Mouse (Mus musculus) hindbrain, postnatal 0 days (tissue): ENCODE measurements at regions not wholly inside any gene's neighbourhood (a gene's known extent, or its start where the extent isn't known, plus 50 kb on each side); places are given as distances from the start of the nearest gene placed in this dataset.

Experiments
- ATAC-seq: fragments of 200-750 bp; cut with Nextera tagmentation; 2 replicates; pipeline ENCODE4 v1.8.0; 2017; ENCODE audit warnings: mild to moderate bottlenecking, moderate TSS enrichment, moderate library complexity
- DNase-seq: peaks from one replicate; pipeline ENCODE4 v3.0.0-alpha.2; 2015; ENCODE audit warnings: low spot score
- H3K27ac ChIP-seq: fragments of 300-500 bp; sonication (generic); 2 replicates; pipeline ENCODE4 v1.5.1; 2014; ENCODE audit warnings: mild to moderate bottlenecking
- H3K27me3 ChIP-seq: fragments of 300-500 bp; sonication (generic); 2 replicates; pipeline ENCODE4 v1.6.1; 2014; ENCODE audit warnings: low read length, mixed read lengths; ENCODE audit not compliant: insufficient read depth
- H3K36me3 ChIP-seq: fragments of 300-500 bp; sonication (generic); 2 replicates; pipeline ENCODE4 v1.6.1; 2014; ENCODE audit warnings: low read length, mixed read lengths; ENCODE audit not compliant: insufficient read depth
- H3K4me1 ChIP-seq: fragments of 300-500 bp; sonication (generic); 2 replicates; pipeline ENCODE4 v1.6.1; 2014; ENCODE audit warnings: antibody characterized with exemption, low read length, mixed read lengths; ENCODE audit not compliant: insufficient read depth
- H3K4me2 ChIP-seq: fragments of 300-500 bp; sonication (generic); 2 replicates; pipeline ENCODE4 v1.6.1; 2014; ENCODE audit warnings: low read depth, mild to moderate bottlenecking, low read length, moderate library complexity, mixed read lengths
- H3K4me3 ChIP-seq: fragments of 300-500 bp; sonication (generic); 2 replicates; pipeline ENCODE4 v1.5.1; 2014; ENCODE audit warnings: low read length
- H3K9ac ChIP-seq: fragments of 300-500 bp; sonication (generic); replicated peaks from 2 replicates; pipeline ENCODE4 v1.6.1; 2014; ENCODE audit warnings: mild to moderate bottlenecking, low read length, moderate library complexity, mixed read lengths
- H3K9me3 ChIP-seq: fragments of 300-500 bp; sonication (generic); 2 replicates; pipeline ENCODE4 v1.6.1; 2016; ENCODE audit warnings: low read length, mixed read lengths
- CTCF ChIP-seq: IDR thresholded peaks from 2 replicates; pipeline ENCODE4 v1.5.1; 2016; ENCODE audit warnings: antibody characterized with exemption, control low read depth, low read depth
- WGBS: fragments of 180-500 bp; shearing (Covaris S2); extraction: QIAGEN DNeasy Blood & Tissue Kit; methylation state at CpG from one replicate; pipeline ENCODE4 v1.1.7; 2014; 5-methylcytosine and 5-hydroxymethylcytosine counted together

- H3K9ac ChIP-seq = no peak overlapping the region
- H3K9me3 ChIP-seq = no peaks in the 10 kb centered on the region
- H3K27me3 ChIP-seq = no peaks in the 10 kb centered on the region
- peak; percentile 64 for ATAC-seq
- peak overlapping the region; percentile 23 for H3K27ac ChIP-seq
- 26% methylated on average over 3 of the region's 3 CpGs for WGBS
- no peaks in the 10 kb centered on the region for H3K36me3 ChIP-seq
- H3K4me1 ChIP-seq = no peaks in the 10 kb centered on the region
- no peak for TF ChIP-seq CTCF
- H3K4me2 ChIP-seq = no peak overlapping the region
- peak; percentile 52 for DNase-seq
- no peak overlapping the region for H3K4me3 ChIP-seq
These were observed 58.6 kb downstream of the Tspan17 start for GRCm38 (mm10) chr13:54847764-54848183.

GRCm38 (mm10) chr13:54851131-54851530, 62.0 kb downstream of the Tspan17 start:
- Histone ChIP-seq H3K9me3 (no peaks in the 10 kb centered on the region), H3K4me2 (no peak overlapping the region), H3K4me1 (peaks cover 17% of the 10 kb centered on the region), H3K9ac (no peak overlapping the region), H3K4me3 (no peak overlapping the region), H3K27ac (no peak overlapping the region), H3K27me3 (no peaks in the 10 kb centered on the region), H3K36me3 (no peaks in the 10 kb centered on the region)
- no peak for TF ChIP-seq CTCF
- WGBS = 48% methylated on average over 4 of the region's 4 CpGs
- ATAC-seq (no peak), DNase-seq (no peak)

GRCm38 (mm10) chr13:54855333-54856238, 66.4 kb downstream of the Tspan17 start:
- Histone ChIP-seq H3K4me1 (peaks cover 21% of the 10 kb centered on the region), H3K9ac (no peak overlapping the region), H3K9me3 (no peaks in the 10 kb centered on the region), H3K27ac (peak overlapping the region; percentile 60; the same call in 1 of the 2 replicates), H3K36me3 (no peaks in the 10 kb centered on the region), H3K27me3 (no peaks in the 10 kb centered on the region), H3K4me3 (no peak overlapping the region), H3K4me2 (0 out of 2 replicates have a peak overlapping the region, but pooled peaks have one; percentile 3)
- TF ChIP-seq CTCF = no peak
- WGBS = 19% methylated on average over 14 of the region's 14 CpGs
- ATAC-seq = peak; percentile 81
- DNase-seq = peak; percentile 80

- ATAC-seq (no peak), DNase-seq (no peak)
- TF ChIP-seq CTCF = no peak
- Histone ChIP-seq H3K27me3 (no peaks in the 10 kb centered on the region), H3K27ac (no peak overlapping the region), H3K9ac (no peak overlapping the region), H3K4me1 (no peaks in the 10 kb centered on the region), H3K9me3 (no peaks in the 10 kb centered on the region), H3K36me3 (no peaks in the 10 kb centered on the region), H3K4me3 (no peak overlapping the region), H3K4me2 (no peak overlapping the region)
- WGBS = 84% methylated on average over 4 of the region's 4 CpGs
These were observed 73.8 kb downstream of the Tspan17 start for GRCm38 (mm10) chr13:54862931-54863330.

GRCm38 (mm10) chr13:54864048-54864447, 74.9 kb downstream of the Tspan17 start:
- Histone ChIP-seq H3K9ac (no peak overlapping the region), H3K4me2 (no peak overlapping the region), H3K9me3 (no peaks in the 10 kb centered on the region), H3K4me3 (no peak overlapping the region), H3K4me1 (no peaks in the 10 kb centered on the region), H3K27ac (0 out of 2 replicates have a peak overlapping the region, but pooled peaks have one; percentile 23), H3K36me3 (no peaks in the 10 kb centered on the region), H3K27me3 (no peaks in the 10 kb centered on the region)
- DNase-seq = peak; percentile 78
- peak; percentile 74; the same call in 1 of the 2 replicates for ATAC-seq
- 46% methylated on average over 10 of the region's 10 CpGs for WGBS
- TF ChIP-seq CTCF = no peak

- DNase-seq = no peak
- 44% methylated on average over 12 of the region's 12 CpGs for WGBS
- no peak for TF ChIP-seq CTCF
- H3K4me3 ChIP-seq = no peak overlapping the region
- no peak overlapping the region for H3K27ac ChIP-seq
- H3K4me1 ChIP-seq = peaks cover 10% of the 10 kb centered on the region
- no peaks in the 10 kb centered on the region for H3K27me3 ChIP-seq
- no peak overlapping the region for H3K9ac ChIP-seq
- no peak overlapping the region for H3K4me2 ChIP-seq
- no peaks in the 10 kb centered on the region for H3K9me3 ChIP-seq
- no peaks in the 10 kb centered on the region for H3K36me3 ChIP-seq
- ATAC-seq = no peak
These were observed 77.2 kb upstream of the Unc5a start for GRCm38 (mm10) chr13:54872004-54872403.

- Histone ChIP-seq H3K9me3 (no peaks in the 10 kb centered on the region), H3K4me3 (no peak overlapping the region), H3K9ac (peak overlapping the region; percentile 45; the same call in 1 of the 2 replicates), H3K4me1 (peaks cover 12% of the 10 kb centered on the region), H3K27ac (peak overlapping the region; percentile 75; the same call in 1 of the 2 replicates), H3K27me3 (no peaks in the 10 kb centered on the region), H3K4me2 (peak overlapping the region; percentile 49), H3K36me3 (no peaks in the 10 kb centered on the region)
- no peak; the same call in 1 of the 2 replicates for ATAC-seq
- TF ChIP-seq CTCF = no peak
- no peak for DNase-seq
- WGBS = 54% methylated on average over 9 of the region's 9 CpGs
These were observed 75.3 kb upstream of the Unc5a start for GRCm38 (mm10) chr13:54873882-54874281.
